Mouse (Mus musculus) hindbrain, embryonic 14.5 days (tissue): ENCODE measurements around the gene Josd2. TPM values are rescaled to one million over a fixed set of nuclear protein-coding genes. Genes with fewer than 3 reads are reported as not detected.

Experiments used
- ATAC-seq: fragments of 200-750 bp; cut with Nextera tagmentation; 2 replicates; pipeline ENCODE4 v1.8.0; 2017; ENCODE audit warnings: moderate number of reproducible peaks, mild to moderate bottlenecking, moderate TSS enrichment, moderate library complexity; ENCODE audit not compliant: low FRiP score
- DNase-seq: peaks from one replicate; pipeline ENCODE4 v3.0.0-alpha.2; 2015; ENCODE audit warnings: low spot score
- H3K27ac ChIP-seq: fragments of 300-500 bp; sonication (generic); 2 replicates; pipeline ENCODE4 v1.5.1; 2014; ENCODE audit warnings: mild to moderate bottlenecking, moderate library complexity
- H3K27me3 ChIP-seq: fragments of 300-500 bp; sonication (generic); 2 replicates; pipeline ENCODE4 v1.6.1; 2014; ENCODE audit warnings: mild to moderate bottlenecking, low read length, mixed read lengths; ENCODE audit not compliant: control insufficient read depth, insufficient read depth
- H3K36me3 ChIP-seq: fragments of 300-500 bp; sonication (generic); replicated peaks from 2 replicates; pipeline ENCODE4 v1.6.1; 2014; ENCODE audit not compliant: control insufficient read depth, insufficient read depth
- H3K4me1 ChIP-seq: fragments of 300-500 bp; sonication (generic); replicated peaks from 2 replicates; pipeline ENCODE4 v1.6.1; 2014; ENCODE audit warnings: antibody characterized with exemption, low read length, mixed read lengths; ENCODE audit not compliant: control insufficient read depth, insufficient read depth
- H3K4me2 ChIP-seq: fragments of 300-500 bp; sonication (generic); replicated peaks from 2 replicates; pipeline ENCODE4 v1.6.1; 2014; ENCODE audit warnings: mild to moderate bottlenecking, moderate library complexity
- H3K4me3 ChIP-seq: fragments of 300-500 bp; sonication (generic); replicated peaks from 2 replicates; pipeline ENCODE4 v1.5.1; 2014; ENCODE audit warnings: mild to moderate bottlenecking, low read length
- H3K9ac ChIP-seq: fragments of 300-500 bp; sonication (generic); 2 replicates; pipeline ENCODE4 v1.6.1; 2014
- H3K9me3 ChIP-seq: fragments of 300-500 bp; sonication (generic); 2 replicates; pipeline ENCODE4 v1.6.1; 2016; ENCODE audit warnings: low read length; ENCODE audit not compliant: control insufficient read depth
- WGBS: fragments of 180-500 bp; shearing (Covaris S2); extraction: QIAGEN DNeasy Blood & Tissue Kit; methylation state at CpG from one replicate; pipeline ENCODE4 v1.1.7; 2014; 5-methylcytosine and 5-hydroxymethylcytosine counted together
- polyA plus RNA-seq: library from polyadenylated mRNA; unstranded; fragments of >200 nt; fragmentation: Nextera tagmentation; extraction: Ambion mirVana; gene quantifications from 2 replicates; pipeline ENCODE4 v1.2.1, GENCODE M21; 2014

Gene Josd2
- polyA plus RNA-seq, 1 experiment from 2014 or later: 33.4 TPM

- Histone ChIP-seq H3K4me3 (no peak overlapping the region), H3K36me3 (peaks cover 47% of the 10 kb centered on the region), H3K9ac (no peak overlapping the region), H3K4me2 (no peak overlapping the region), H3K4me1 (peaks cover 16% of the 10 kb centered on the region), H3K27me3 (no peaks in the 10 kb centered on the region), H3K27ac (no peak overlapping the region), H3K9me3 (no peaks in the 10 kb centered on the region)
- WGBS: 96% methylated on average over 21 of the region's 21 CpGs
- no peak for DNase-seq
- ATAC-seq: no peak
Measured at GRCm38 (mm10) chr7:44492166-44492826, 24.5 kb downstream of the Josd2 start.

DNA sequence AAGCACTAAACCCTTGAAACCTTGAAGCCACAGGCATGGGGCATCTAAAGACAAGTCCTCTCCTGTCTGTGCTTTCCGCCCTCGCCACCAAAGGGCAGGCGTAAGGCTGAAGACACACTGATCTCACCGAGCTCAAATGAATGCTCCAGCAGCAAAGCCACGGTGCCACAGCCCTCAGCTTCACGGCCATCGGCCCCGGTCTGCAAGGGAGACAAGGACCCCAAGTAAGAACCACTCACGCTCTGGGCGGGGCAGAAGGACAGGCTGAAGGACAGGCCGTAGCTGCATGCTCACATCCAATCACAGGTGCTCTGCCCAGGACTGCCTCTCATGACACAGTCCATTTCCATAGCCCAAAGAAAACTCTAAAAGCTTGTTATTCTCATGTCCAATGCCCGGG lies 26.9 kb downstream of the Josd2 start:
- H3K36me3 ChIP-seq: peaks cover 36% of the 10 kb centered on the region
- no peak overlapping the region for H3K4me3 ChIP-seq
- H3K9ac ChIP-seq: no peak overlapping the region

GRCm38 (mm10) chr7:44495086-44495485 lies 27.3 kb downstream of the Josd2 start:
- no peak overlapping the region for H3K27ac ChIP-seq

More for the DNA sequence above, 26.9 kb downstream of the Josd2 start:
- Histone ChIP-seq H3K4me2 (peak overlapping the region; percentile 72; the same call in 1 of the 2 replicates), H3K27me3 (no peaks in the 10 kb centered on the region), H3K4me1 (peaks cover 20% of the 10 kb centered on the region), H3K9me3 (no peaks in the 10 kb centered on the region), H3K27ac (no peak overlapping the region)
- WGBS: 91% methylated on average over 12 of the region's 12 CpGs
- DNase-seq: no peak
- no peak for ATAC-seq

GRCm38 (mm10) chr7:44495992-44496770 lies 28.4 kb downstream of the Josd2 start, which contains the start of the genes Emc10 and Fam71e1:
TSS of gene Emc10 (minus strand) at chr7:44496529.
TSS of gene Fam71e1 (plus strand) at chr7:44496581.
- ATAC-seq (peak; percentile 97), DNase-seq (peak; percentile 100)
- no peaks in the 10 kb centered on the region for H3K9me3 ChIP-seq
- WGBS: under 1% methylated on average over 55 of the region's 58 CpGs
- peak within 1 kb of the TSS; percentile 92 for H3K27ac ChIP-seq
- H3K4me3 ChIP-seq: peak within 1 kb of the TSS; percentile 66
- H3K27me3 ChIP-seq: no peaks in the 10 kb centered on the region
- H3K4me1 ChIP-seq: peaks cover 20% of the 10 kb centered on the region
- H3K4me2 ChIP-seq: peak within 1 kb of the TSS; percentile 72
- peaks cover 21% of the 10 kb centered on the region for H3K36me3 ChIP-seq
- peak within 1 kb of the TSS; percentile 79 for H3K9ac ChIP-seq

More at GRCm38 (mm10) chr7:44495086-44495485, 27.3 kb downstream of the Josd2 start:
- peaks cover 32% of the 10 kb centered on the region for H3K36me3 ChIP-seq
- ATAC-seq (no peak), DNase-seq (no peak)
- no peaks in the 10 kb centered on the region for H3K27me3 ChIP-seq
- H3K4me2 ChIP-seq: peak overlapping the region; percentile 72
- H3K9me3 ChIP-seq: no peaks in the 10 kb centered on the region
- H3K9ac ChIP-seq: peak overlapping the region; percentile 79
- 86% methylated on average over 7 of the region's 7 CpGs for WGBS
- peak overlapping the region; percentile 66 for H3K4me3 ChIP-seq
- peaks cover 20% of the 10 kb centered on the region for H3K4me1 ChIP-seq

DNA sequence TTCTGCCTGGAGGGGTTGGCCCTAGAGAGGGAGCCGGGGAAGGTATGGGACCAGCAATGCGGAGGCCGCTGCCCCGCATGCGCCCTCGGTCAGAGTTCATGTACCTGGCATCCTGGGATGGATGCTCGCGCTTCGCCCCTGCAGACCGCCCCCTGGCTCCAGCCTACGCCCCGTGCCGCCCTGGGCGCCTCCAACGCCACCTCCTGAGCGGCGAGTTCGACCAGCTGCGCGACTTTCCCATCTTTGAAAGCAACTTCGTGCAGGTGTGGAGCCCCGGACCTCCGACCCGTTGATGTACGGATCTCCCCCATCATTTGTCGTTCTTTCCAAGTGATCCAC lies 29.0 kb downstream of the Josd2 start:
- Histone ChIP-seq H3K9me3 (no peaks in the 10 kb centered on the region), H3K4me3 (peak overlapping the region; percentile 66), H3K27ac (peak overlapping the region; percentile 92), H3K4me2 (peak overlapping the region; percentile 72), H3K4me1 (peaks cover 20% of the 10 kb centered on the region), H3K36me3 (peaks cover 15% of the 10 kb centered on the region), H3K9ac (peak overlapping the region; percentile 79), H3K27me3 (no peaks in the 10 kb centered on the region)
- 1% methylated on average over 26 of the region's 26 CpGs for WGBS
- ATAC-seq (no peak), DNase-seq (no peak)

- 86% methylated on average over 10 of the region's 10 CpGs for WGBS
- Histone ChIP-seq H3K9me3 (no peaks in the 10 kb centered on the region), H3K4me3 (peak overlapping the region; percentile 66), H3K4me1 (peaks cover 20% of the 10 kb centered on the region), H3K4me2 (peak overlapping the region; percentile 72), H3K27ac (peak overlapping the region; percentile 92; the same call in 1 of the 2 replicates), H3K27me3 (no peaks in the 10 kb centered on the region), H3K36me3 (peaks cover 8% of the 10 kb centered on the region; the same call in 1 of the 2 replicates), H3K9ac (peak overlapping the region; percentile 79)
- no peak for ATAC-seq
- no peak for DNase-seq
Measured at GRCm38 (mm10) chr7:44497361-44498055, 29.7 kb downstream of the Josd2 start.

DNA sequence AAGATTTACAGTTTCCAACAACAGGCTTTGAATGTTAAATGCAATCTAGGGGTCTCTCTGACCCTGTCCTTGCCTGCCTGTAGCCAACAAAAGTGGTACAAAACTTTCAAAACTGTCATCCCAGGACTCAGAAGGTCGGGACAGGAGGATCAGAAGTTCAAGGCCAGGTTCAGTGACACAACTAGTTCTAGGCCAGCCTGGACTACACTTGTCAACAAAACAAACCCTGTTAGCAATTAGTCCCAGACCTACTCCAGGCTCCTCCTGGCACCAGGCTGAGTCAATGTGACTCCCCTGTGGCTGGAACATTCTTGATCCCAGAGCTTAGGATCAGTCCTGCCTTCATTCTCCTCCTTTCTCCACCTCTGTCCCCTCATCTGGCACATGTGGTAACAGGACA lies 31.1 kb downstream of the Josd2 start:
- Histone ChIP-seq H3K4me1 (peaks cover 20% of the 10 kb centered on the region), H3K9ac (no peak overlapping the region), H3K4me3 (no peak overlapping the region), H3K9me3 (no peaks in the 10 kb centered on the region), H3K36me3 (no peaks in the 10 kb centered on the region), H3K27ac (no peak overlapping the region), H3K4me2 (no peak overlapping the region), H3K27me3 (no peaks in the 10 kb centered on the region)
- no peak for ATAC-seq
- no peak for DNase-seq
- 79% methylated on average over 1 of the region's 1 CpGs for WGBS

GRCm38 (mm10) chr7:44500046-44500445 lies 32.3 kb downstream of the Josd2 start:
- H3K36me3 ChIP-seq: no peaks in the 10 kb centered on the region
- ATAC-seq (no peak), DNase-seq (no peak)
- 63% methylated on average over 20 of the region's 20 CpGs for WGBS
- no peak overlapping the region for H3K9ac ChIP-seq
- H3K4me3 ChIP-seq: no peak overlapping the region
- no peaks in the 10 kb centered on the region for H3K27me3 ChIP-seq
- H3K4me1 ChIP-seq: peaks cover 15% of the 10 kb centered on the region
- no peaks in the 10 kb centered on the region for H3K9me3 ChIP-seq
- no peak overlapping the region for H3K27ac ChIP-seq
- no peak overlapping the region for H3K4me2 ChIP-seq

DNA sequence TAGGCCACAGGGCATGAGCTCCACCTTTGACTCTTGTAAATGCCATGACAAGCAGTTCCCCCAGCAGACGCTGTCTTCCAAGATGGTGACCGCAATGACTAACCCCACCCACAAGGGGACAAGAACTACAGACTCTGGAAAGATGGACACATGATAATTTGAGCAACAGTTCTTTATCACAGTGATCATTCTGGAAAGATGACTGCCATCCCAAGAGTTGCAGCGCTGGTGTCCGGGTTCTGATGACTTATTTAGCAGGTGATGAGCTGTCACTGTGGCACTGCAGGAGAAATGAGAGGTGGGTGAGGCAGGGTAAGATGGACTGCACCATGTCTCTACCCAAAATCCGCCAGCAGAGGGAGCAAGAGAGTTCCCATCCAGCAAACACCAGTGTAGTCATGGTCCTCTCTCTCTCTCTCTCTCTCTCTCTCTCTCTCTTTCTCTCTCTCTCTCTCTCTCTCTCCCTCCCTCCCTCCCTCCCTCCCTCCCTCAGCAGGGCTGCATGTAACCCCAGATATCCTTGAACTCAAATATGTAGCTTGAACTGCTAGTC lies 33.9 kb downstream of the Josd2 start:
- Histone ChIP-seq H3K9me3 (no peaks in the 10 kb centered on the region), H3K4me1 (peaks cover 8% of the 10 kb centered on the region), H3K36me3 (no peaks in the 10 kb centered on the region), H3K4me2 (no peak overlapping the region), H3K4me3 (no peak overlapping the region), H3K27me3 (no peaks in the 10 kb centered on the region), H3K27ac (no peak overlapping the region), H3K9ac (no peak overlapping the region)
- WGBS: 38% methylated on average over 5 of the region's 5 CpGs
- DNase-seq (peak; percentile 79), ATAC-seq (no peak)
